Mouse (Mus musculus) bone marrow, adult 2 months (tissue): ENCODE results near the gene Ssbp4. TPM values are rescaled to one million over a fixed set of nuclear protein-coding genes. Genes with fewer than 3 reads are reported as not detected.

Experiments used
- H3K27ac ChIP-seq: fragments of 200-500 bp; 2 replicates; pipeline ENCODE4 v1.5.1; 2012; ENCODE audit warnings: low read depth, mild to moderate bottlenecking, control low read depth, inconsistent platforms, low read length; ENCODE audit not compliant: control insufficient read depth, poor library complexity, insufficient read depth
- H3K4me1 ChIP-seq: fragments of 200-500 bp; 2 replicates; pipeline ENCODE4 v1.6.1; 2011; ENCODE audit warnings: low read length; ENCODE audit not compliant: control insufficient read depth, insufficient read depth
- H3K4me3 ChIP-seq: fragments of 200-500 bp; replicated peaks from 2 replicates; pipeline ENCODE3; 2011; ENCODE audit warnings: mild to moderate bottlenecking, low read depth, low read length, control low read depth; ENCODE audit not compliant: control insufficient read depth
- CTCF ChIP-seq: fragments of 200-500 bp; IDR thresholded peaks from 2 replicates; pipeline ENCODE4 v1.5.1; 2011; ENCODE audit warnings: low read length, control low read depth; ENCODE audit not compliant: control insufficient read depth, insufficient read depth
- POLR2A ChIP-seq: fragments of 200-500 bp; IDR thresholded peaks from 2 replicates; pipeline ENCODE4 v1.6.1; 2011; ENCODE audit warnings: low read depth, mild to moderate bottlenecking, control low read depth, low read length, borderline replicate concordance; ENCODE audit not compliant: control insufficient read depth
- WGBS: fragments of 180-500 bp; shearing (Covaris S2); methylation state at CpG from one replicate; pipeline ENCODE4 v1.1.7; 2018; 5-methylcytosine and 5-hydroxymethylcytosine counted together
- polyA plus RNA-seq: library from polyadenylated mRNA; stranded (reverse); fragments of >200 nt; gene quantifications from 2 replicates; pipeline ENCODE4 v1.2.4, GENCODE M21; 2011; ENCODE audit warnings: low replicate concordance; ENCODE audit not compliant: missing spikeins, insufficient read depth, insufficient read length

Gene Ssbp4
- polyA plus RNA-seq, 1 experiment = 107 TPM

DNA sequence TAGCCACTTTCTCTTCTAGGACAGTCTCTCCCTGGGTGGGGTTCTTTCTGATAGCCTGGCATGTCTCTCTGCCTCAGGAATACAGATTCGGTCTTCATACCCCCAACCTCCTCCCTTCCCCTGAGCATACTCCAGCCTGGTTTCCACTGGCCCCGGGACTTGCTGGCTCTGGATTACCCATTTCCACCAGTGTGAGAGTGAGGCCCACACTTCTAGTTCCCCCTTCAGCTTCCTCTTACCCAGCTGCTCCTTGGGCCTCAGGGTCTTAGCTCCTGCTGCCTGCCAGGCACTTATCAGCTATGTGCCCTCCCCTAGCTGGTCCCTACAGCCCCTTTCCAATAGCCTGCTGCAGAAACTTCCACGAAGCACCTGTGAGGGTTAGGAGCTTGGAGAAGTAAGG lies 7.2 kb upstream of the Ssbp4 start, which contains the start of gene Lrrc25:
Lrrc25 (plus strand) TSS at position 262 of the 400 bp plus-strand sequence.
- WGBS = 6% methylated on average over 3 of the region's 3 CpGs

DNA sequence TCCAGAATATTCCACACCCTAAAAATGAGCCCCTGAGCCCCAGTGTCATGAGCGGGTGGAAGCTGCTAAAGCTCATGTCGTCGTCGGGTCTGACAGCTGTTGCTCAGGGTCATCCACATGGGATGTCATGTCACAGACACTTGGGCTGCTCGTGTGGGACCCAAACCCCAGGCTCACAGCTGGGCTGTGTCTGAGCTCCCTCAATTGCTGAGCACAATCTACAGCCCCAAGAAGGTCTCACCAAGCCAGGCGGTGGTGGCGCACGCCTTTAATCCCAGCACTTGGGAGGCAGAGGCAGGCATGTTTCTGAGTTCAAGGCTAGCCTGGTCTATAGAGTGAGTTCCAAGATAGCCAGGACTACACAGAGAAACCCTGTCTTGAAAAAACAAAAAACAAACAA lies 6.6 kb upstream of the Ssbp4 start:
- H3K4me1 ChIP-seq = peaks cover 13% of the 10 kb centered on the region
- 85% methylated on average over 8 of the region's 8 CpGs for WGBS
- H3K4me3 ChIP-seq = no peak overlapping the region
- TF ChIP-seq CTCF (no peak), POLR2A (no peak)
- H3K27ac ChIP-seq = no peak overlapping the region; the same call in 1 of the 2 replicates

More for the DNA sequence above, 7.2 kb upstream of the Ssbp4 start, which contains the start of gene Lrrc25:
- Histone ChIP-seq H3K4me3 (peak within 1 kb of the TSS; percentile 71), H3K4me1 (peaks cover 12% of the 10 kb centered on the region), H3K27ac (peak within 1 kb of the TSS; percentile 67)
- TF ChIP-seq CTCF = no peak
- TF ChIP-seq POLR2A = no peak

DNA sequence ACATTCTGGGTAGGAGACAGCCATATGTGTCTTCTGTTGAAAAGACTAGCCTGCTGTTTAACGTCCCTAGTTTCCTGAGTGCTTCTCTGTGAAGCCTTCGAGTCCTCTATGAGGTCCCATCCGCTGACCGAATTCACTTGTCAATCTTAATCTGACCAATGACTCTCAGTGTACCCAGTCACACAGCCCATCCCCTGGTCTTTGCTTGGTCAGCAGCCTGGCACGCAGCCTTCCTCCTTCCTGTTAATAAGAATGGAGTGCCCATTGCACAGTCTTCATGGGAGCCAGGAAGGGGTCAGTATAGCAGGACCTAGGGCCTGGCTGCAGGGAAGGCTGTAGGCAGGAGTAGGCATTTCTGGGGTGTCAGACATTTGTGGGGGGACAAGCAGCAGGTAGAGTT lies 5.8 kb upstream of the Ssbp4 start:
- TF ChIP-seq CTCF = no peak
- no peak for TF ChIP-seq POLR2A
- Histone ChIP-seq H3K4me3 (no peak overlapping the region), H3K27ac (no peak overlapping the region), H3K4me1 (peaks cover 11% of the 10 kb centered on the region)
- 33% methylated on average over 5 of the region's 5 CpGs for WGBS

DNA sequence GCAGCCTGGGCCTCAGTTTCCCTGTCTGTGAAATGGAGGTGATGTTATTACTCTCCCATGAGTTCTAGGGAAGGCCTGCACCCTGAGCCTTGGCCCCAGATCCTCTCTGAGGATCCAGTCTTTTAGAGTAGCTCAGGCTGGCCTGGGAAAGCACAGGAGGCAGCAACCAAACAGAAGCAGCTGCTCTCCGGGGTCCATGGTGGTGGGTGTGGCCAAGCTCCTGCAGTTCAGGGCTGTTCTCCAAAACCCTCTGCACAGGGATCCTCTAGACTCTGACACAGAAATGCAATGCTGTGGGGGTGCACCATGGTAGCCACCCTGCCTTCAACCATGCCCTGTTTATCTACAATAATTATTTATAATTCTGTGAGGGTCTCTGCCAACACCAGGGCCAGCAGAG lies 5.1 kb upstream of the Ssbp4 start:
- Histone ChIP-seq H3K27ac (no peak overlapping the region), H3K4me1 (peaks cover 11% of the 10 kb centered on the region), H3K4me3 (no peak overlapping the region)
- TF ChIP-seq POLR2A (no peak), CTCF (no peak)
- 20% methylated on average over 1 of the region's 1 CpGs for WGBS

- H3K4me3 ChIP-seq = peak overlapping the region; percentile 67
- peak; percentile 97 for TF ChIP-seq CTCF
- no peak for TF ChIP-seq POLR2A
- H3K4me1 ChIP-seq = peaks cover 8% of the 10 kb centered on the region
- under 1% methylated on average over 6 of the region's 6 CpGs for WGBS
- peak overlapping the region; percentile 86 for H3K27ac ChIP-seq
Observed at GRCm38 (mm10) chr8:70611849-70612248, 3.2 kb upstream of the Ssbp4 start.

- Histone ChIP-seq H3K27ac (peak overlapping the region; percentile 86), H3K4me3 (peak overlapping the region; percentile 67), H3K4me1 (peaks cover 8% of the 10 kb centered on the region)
- peak; percentile 86 for TF ChIP-seq CTCF
- TF ChIP-seq POLR2A = peak; percentile 63; the same call in 1 of the 2 replicates
- under 1% methylated on average over 54 of the region's 54 CpGs for WGBS
Observed at GRCm38 (mm10) chr8:70610796-70611771, 2.4 kb upstream of the Ssbp4 start.

DNA sequence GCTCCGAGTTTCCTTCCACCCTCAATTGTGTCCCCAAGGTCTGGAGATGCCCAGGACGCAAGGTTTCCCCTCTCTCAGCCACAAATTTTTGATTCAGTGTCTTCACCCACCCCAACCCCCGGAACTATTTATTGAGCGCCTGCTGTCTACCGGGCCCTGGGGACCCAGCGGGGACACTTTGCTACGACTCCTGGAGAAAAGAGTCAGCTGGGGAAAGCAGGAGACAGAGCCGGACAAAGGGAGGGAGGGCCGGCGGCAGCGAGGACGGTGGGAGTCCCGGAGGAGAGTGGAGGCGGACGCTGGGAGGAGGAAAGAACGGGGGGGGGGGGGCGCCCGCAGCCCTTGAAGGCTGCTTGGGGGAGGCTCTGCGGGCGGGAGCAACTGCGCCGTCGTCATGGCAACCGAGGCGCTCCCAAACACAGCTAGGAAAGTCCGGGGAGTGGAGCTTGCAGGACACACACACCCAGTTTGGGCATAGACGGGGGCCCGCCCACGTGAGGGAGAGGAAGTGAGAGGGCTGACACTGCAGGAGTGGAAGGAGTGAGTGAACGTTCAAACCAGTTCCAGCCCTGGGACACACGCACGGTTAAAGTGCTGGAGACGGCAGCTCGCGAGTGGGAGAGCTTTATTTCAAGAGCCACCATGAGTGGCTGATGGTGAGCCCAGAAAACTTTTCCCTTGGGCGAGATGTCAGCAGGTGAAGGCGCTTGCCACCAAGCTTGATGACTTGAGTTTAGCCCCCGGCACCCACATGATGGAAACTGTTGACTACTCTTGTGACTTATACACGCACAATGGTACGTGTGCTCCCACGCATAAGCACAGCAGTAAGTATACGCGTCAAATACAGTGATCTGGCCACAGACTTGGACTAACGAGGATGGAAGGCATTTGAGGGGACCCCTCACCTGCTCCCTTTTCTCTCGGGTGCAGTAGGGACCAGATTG lies 1.4 kb upstream of the Ssbp4 start:
- TF ChIP-seq POLR2A (peak; percentile 48), CTCF (no peak)
- H3K27ac ChIP-seq = peak overlapping the region; percentile 90
- peaks cover 8% of the 10 kb centered on the region for H3K4me1 ChIP-seq
- H3K4me3 ChIP-seq = peak overlapping the region; percentile 63
- WGBS = under 1% methylated on average over 43 of the region's 45 CpGs
